Mouse (Mus musculus) liver, embryonic 14.5 days (tissue): ENCODE data around the gene Galr2.

Experiments used
- CTCF ChIP-seq: IDR thresholded peaks from 2 replicates; pipeline ENCODE4 v1.5.1; 2016; ENCODE audit warnings: antibody characterized with exemption, low read depth, control low read depth
- EP300 ChIP-seq: IDR thresholded peaks from 2 replicates; pipeline ENCODE4 v1.6.1; 2016; ENCODE audit warnings: antibody characterized with exemption, low read depth

- TF ChIP-seq CTCF: no peak
- TF ChIP-seq EP300: no peak
These were observed 48.8 kb downstream of the Galr2 start for GRCm38 (mm10) chr11:116329314-116330210.
